Mouse (Mus musculus) kidney, adult 2 months (tissue): Measurements from ENCODE around the gene Tbca. TPM values are rescaled to one million over a fixed set of nuclear protein-coding genes. Genes with fewer than 3 reads are reported as not detected.

ENCODE experiments used
- DNase-seq: peaks from one replicate; pipeline ENCODE4 v3.0.0; 2021
- H3K27ac ChIP-seq: fragments of 200-500 bp; 2 replicates; pipeline ENCODE4 v1.5.1; 2012; ENCODE audit warnings: low read depth, low read length, control low read depth, inconsistent platforms; ENCODE audit not compliant: insufficient read depth
- H3K27me3 ChIP-seq: fragments of 200-500 bp; replicated peaks from 2 replicates; pipeline ENCODE4 v1.6.1; 2012; ENCODE audit warnings: mild to moderate bottlenecking, moderate library complexity, low read length, inconsistent platforms; ENCODE audit not compliant: control insufficient read depth, insufficient read depth
- H3K36me3 ChIP-seq: fragments of 200-500 bp; 2 replicates; pipeline ENCODE4 v1.6.1; 2012; ENCODE audit warnings: mild to moderate bottlenecking, moderate library complexity, low read length, inconsistent platforms; ENCODE audit not compliant: control insufficient read depth, insufficient read depth
- H3K4me1 ChIP-seq: fragments of 200-500 bp; 2 replicates; pipeline ENCODE4 v1.6.1; 2011; ENCODE audit warnings: low read length; ENCODE audit not compliant: control insufficient read depth, insufficient read depth
- H3K4me3 ChIP-seq: fragments of 200-500 bp; 2 replicates; pipeline ENCODE4 v1.5.1; 2011; ENCODE audit warnings: mild to moderate bottlenecking, low read depth, low read length, control low read depth; ENCODE audit not compliant: insufficient read depth
- CTCF ChIP-seq: fragments of 200-500 bp; conservative IDR thresholded peaks from 2 replicates; pipeline ENCODE4 v1.5.1; 2011; ENCODE audit warnings: low read depth, mild to moderate bottlenecking, control low read depth, low read length, moderate library complexity, mixed read lengths; ENCODE audit not compliant: insufficient read depth, insufficient read length
- POLR2A ChIP-seq: fragments of 200-500 bp; IDR thresholded peaks from one replicate; pipeline ENCODE4 v1.6.1; 2011; ENCODE audit warnings: low read depth, low read length, control low read depth
- WGBS: fragments of 180-500 bp; shearing (Covaris S2); methylation state at CpG from one replicate; pipeline ENCODE4 v1.1.7; 2018; 5-methylcytosine and 5-hydroxymethylcytosine counted together
- polyA plus RNA-seq: library from polyadenylated mRNA; depleted of rRNA; stranded (reverse); fragments of >200 nt; gene quantifications from 2 replicates; pipeline ENCODE4 v1.2.3, GENCODE M21; 2012; rRNA removed

Gene Tbca
- 18.4 and 32.5 TPM in 2 replicates for polyA plus RNA-seq

DNA sequence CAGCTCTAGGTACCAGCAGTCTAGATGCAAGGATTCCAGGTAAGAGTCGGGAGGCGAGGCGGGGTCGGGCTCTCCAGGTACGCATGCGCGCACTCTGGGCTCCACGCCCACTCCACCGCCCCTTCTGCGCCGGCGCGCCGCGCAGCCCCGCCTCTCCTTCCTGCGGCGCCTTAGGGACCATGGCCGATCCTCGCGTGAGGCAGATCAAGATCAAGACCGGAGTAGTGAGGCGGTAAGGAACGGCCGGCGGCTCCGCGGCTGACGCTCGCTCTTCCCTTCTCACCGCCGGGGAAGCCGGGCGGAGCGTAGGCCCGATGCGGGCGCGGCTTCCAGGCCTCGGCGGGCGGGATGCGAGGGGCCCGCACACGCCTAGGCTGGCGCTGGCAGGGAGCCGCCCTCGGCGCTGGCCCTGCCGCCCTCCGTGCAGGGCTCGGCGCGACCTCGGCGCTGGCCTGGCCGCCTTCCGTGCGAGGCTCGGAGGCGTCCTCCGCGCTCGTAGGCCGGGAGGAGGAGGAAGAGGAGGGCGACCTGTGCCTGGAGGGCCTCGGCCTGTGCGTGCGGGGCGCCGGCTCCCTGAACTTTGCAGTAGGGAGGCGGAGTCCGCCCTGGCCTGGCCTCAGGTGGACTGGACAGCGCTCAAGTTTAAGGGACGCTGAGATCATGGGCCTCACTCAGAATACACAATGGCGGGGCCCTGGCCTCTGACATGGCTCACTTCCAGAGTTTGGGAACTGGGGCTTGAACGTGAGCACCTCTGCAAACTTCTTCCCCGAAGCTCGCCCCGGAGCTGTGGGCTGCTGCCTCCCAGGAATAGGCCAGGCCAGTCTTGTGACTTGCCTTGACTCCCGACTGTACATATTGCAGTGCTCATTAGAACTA lies at the start of gene Tbca:
Tbca (plus strand) TSS at position 140 of the 879 bp plus-strand sequence.
- WGBS: under 1% methylated on average over 81 of the region's 81 CpGs
- peak within 1 kb of the TSS; percentile 96 for H3K4me3 ChIP-seq
- peaks cover 11% of the 10 kb centered on the region; the same call in 1 of the 2 replicates for H3K4me1 ChIP-seq
- peak; percentile 93 for DNase-seq
- TF ChIP-seq CTCF: no peak
- TF ChIP-seq POLR2A: peak; percentile 84
- H3K27me3 ChIP-seq: no peaks in the 10 kb centered on the region
- peak within 1 kb of the TSS; percentile 84 for H3K27ac ChIP-seq
- no peaks in the 10 kb centered on the region for H3K36me3 ChIP-seq

DNA sequence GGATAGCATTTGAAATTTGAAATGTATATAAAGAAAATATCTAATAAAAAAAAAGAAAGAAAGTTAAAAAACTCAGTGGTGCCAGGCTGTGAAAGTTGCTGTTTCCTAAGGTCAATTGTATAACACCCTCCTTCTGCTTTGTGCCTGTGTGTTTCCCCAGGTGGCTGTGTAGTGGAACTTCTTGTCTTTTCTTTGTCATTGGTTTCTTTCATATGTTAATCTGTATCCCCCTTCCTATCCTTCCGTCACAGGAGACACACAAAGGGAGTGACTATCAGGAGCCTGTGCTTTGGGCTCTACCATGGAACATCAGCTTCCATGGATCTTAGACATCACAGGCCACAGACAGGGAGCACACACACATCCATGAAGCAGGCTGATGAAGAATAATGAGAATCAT lies 43.5 kb upstream of the Tbca start:
- Histone ChIP-seq H3K27ac (no peak overlapping the region), H3K4me3 (no peak overlapping the region), H3K27me3 (no peaks in the 10 kb centered on the region), H3K36me3 (no peaks in the 10 kb centered on the region), H3K4me1 (no peaks in the 10 kb centered on the region)
- TF ChIP-seq CTCF (no peak), POLR2A (no peak)
- WGBS: 69% methylated on average over 1 of the region's 1 CpGs
- DNase-seq: no peak

DNA sequence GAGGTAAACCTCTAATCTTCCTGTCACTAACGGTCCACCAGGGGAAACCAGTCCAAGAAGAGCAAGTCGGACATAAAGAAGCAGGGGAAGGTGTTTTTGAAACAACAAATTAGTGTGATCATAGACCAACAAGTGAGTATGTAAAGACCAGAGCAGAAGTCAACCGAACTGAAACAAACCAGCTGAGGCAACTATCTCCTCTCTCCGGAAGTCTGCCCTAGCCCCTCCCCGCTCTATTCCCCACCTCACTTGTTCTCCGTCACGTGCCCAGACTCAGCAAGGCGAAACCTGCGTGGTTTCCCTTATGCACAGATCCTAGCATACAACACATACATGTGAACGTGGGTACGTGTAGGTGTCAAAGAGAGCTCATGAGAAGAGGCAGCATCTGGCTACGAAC lies 22.9 kb upstream of the Tbca start:
- WGBS: 88% methylated on average over 12 of the region's 12 CpGs
- no peaks in the 10 kb centered on the region for H3K36me3 ChIP-seq
- TF ChIP-seq CTCF (no peak), POLR2A (no peak)
- H3K4me1 ChIP-seq: no peaks in the 10 kb centered on the region
- no peak overlapping the region for H3K27ac ChIP-seq
- no peak overlapping the region for H3K4me3 ChIP-seq
- H3K27me3 ChIP-seq: no peaks in the 10 kb centered on the region
- no peak for DNase-seq

DNA sequence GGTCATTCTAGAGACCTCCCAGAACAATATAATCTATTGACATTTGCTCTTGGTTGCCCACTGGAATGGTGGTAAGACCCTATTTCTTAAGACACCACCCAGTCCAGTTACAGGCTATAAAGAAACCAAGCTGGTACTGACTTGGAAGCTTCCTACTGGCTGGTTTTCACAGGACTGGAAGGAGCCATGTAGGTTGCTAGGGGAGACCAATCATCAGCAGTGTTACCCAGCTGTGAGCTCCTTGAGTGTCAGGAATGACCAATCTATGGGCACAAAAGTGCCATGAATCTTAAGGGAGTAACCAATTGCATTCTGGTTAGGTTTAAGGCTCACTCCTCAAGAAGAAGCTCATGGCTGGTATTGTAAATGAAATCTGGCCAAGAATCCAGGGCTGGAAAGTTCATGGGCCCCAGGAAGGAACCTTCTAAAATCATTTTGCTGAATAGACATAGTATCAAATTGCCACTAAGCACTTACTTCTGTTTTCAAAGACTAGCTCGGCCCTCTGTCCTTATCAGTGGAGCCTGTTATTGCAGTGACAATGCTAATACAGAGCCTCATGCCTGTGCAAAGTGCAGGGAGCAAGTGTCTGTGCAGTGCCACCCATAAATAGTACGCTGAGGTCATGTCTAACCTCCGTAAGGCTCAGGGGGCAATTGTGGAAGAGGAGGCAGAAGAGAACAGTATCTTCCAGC lies 20.1 kb upstream of the Tbca start:
- H3K27me3 ChIP-seq: no peaks in the 10 kb centered on the region
- no peak overlapping the region for H3K27ac ChIP-seq
- no peak for DNase-seq
- WGBS: 78% methylated on average over 3 of the region's 3 CpGs
- H3K36me3 ChIP-seq: no peaks in the 10 kb centered on the region
- no peaks in the 10 kb centered on the region for H3K4me1 ChIP-seq
- H3K4me3 ChIP-seq: no peak overlapping the region
- TF ChIP-seq CTCF (no peak), POLR2A (no peak)

DNA sequence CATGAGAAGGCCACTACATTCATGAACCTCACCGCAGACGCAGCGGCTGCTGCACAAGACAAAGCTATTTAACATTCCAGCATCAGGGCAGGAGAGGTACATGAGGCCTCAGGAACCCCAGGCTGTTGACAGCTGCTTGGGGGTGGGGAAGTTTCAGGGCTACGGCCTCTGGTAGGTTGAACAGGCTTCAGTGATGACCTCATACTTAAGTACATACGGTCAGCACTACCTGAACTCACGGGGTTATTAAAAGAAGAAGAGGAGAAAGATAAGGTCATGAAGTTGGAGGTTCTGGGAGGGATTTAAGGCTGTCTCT lies 19.6 kb upstream of the Tbca start:
- no peak for DNase-seq
- Histone ChIP-seq H3K4me3 (no peak overlapping the region), H3K4me1 (no peaks in the 10 kb centered on the region), H3K27ac (no peak overlapping the region), H3K36me3 (no peaks in the 10 kb centered on the region), H3K27me3 (no peaks in the 10 kb centered on the region)
- 80% methylated on average over 6 of the region's 6 CpGs for WGBS
- TF ChIP-seq POLR2A (no peak), CTCF (no peak)

DNA sequence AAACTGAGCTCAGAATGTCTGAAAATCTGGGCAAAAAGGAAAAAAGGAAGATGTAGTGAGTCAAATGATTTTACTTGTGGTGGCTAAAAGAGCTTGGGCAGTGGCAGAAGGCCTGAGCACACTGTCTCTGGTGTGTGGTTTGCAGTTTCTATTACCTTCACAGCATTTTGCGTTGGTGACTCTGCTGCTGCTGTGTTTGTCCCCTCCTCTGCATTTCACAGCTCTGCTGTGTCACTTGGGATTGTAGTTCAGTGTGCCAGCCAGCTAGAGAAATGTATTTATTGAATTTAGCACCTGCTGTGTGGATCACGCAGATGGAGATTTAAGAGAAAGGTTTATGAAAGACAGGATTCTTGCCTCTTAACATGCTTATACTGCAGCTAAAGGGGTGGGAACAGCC lies 1.8 kb upstream of the Tbca start:
- 89% methylated on average over 2 of the region's 2 CpGs for WGBS
- DNase-seq: no peak
- TF ChIP-seq POLR2A: no peak
- no peak for TF ChIP-seq CTCF
- H3K36me3 ChIP-seq: no peaks in the 10 kb centered on the region
- H3K27me3 ChIP-seq: no peaks in the 10 kb centered on the region
- H3K27ac ChIP-seq: no peak overlapping the region
- peaks cover 6% of the 10 kb centered on the region; the same call in 1 of the 2 replicates for H3K4me1 ChIP-seq
- no peak overlapping the region for H3K4me3 ChIP-seq

DNA sequence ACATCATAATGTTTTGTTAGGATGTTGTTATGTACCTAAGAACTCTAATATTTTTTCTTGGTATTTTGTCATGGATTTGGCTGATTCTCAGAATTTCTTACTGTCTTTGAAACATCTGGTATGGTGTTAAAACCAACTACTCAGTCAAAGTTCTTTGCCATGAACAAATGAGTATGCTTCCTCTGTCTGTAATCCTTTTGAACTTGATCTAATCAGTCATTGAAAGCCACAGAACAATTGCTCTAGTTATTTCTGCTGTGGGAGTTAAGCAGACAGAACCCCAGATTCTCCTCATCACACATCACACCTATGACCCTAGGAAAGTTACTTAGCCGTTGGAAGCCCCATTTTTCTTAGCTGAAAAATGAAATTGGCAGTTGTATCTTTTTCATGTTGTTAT lies 6.0 kb downstream of the Tbca start:
- H3K27me3 ChIP-seq: no peaks in the 10 kb centered on the region
- H3K4me3 ChIP-seq: no peak overlapping the region
- no peak for TF ChIP-seq CTCF
- no peak for TF ChIP-seq POLR2A
- 57% methylated on average over 1 of the region's 1 CpGs for WGBS
- peaks cover 11% of the 10 kb centered on the region; the same call in 1 of the 2 replicates for H3K4me1 ChIP-seq
- no peaks in the 10 kb centered on the region for H3K36me3 ChIP-seq
- no peak for DNase-seq
- H3K27ac ChIP-seq: no peak overlapping the region
